Mouse (Mus musculus) heart, embryonic 11.5 days (tissue): ENCODE measurements around the gene Enthd1. TPM values are rescaled to one million over a fixed set of nuclear protein-coding genes. Genes with fewer than 3 reads are reported as not detected.
"Not testable (repeated sequence)": the region's sequence is repeated elsewhere in the genome, so short reads cannot be mapped to it uniquely, and the experiment has no call there.

Source experiments
- ATAC-seq: fragments of 200-750 bp; cut with Nextera tagmentation; replicated peaks from 2 replicates; pipeline ENCODE4 v1.8.0; 2017; ENCODE audit warnings: moderate library complexity; ENCODE audit not compliant: insufficient number of reproducible peaks, low FRiP score, low TSS enrichment
- H3K27ac ChIP-seq: fragments of 300-500 bp; sonication (generic); 2 replicates; pipeline ENCODE4 v1.5.1; 2014; ENCODE audit warnings: mild to moderate bottlenecking, low read depth, low read length
- H3K27me3 ChIP-seq: fragments of 300-500 bp; sonication (generic); 2 replicates; pipeline ENCODE4 v1.6.1; 2014; ENCODE audit warnings: mild to moderate bottlenecking, low read length, mixed read lengths; ENCODE audit not compliant: control insufficient read depth, insufficient read depth
- H3K36me3 ChIP-seq: fragments of 300-500 bp; sonication (generic); 2 replicates; pipeline ENCODE4 v1.6.1; 2014; ENCODE audit warnings: mild to moderate bottlenecking, low read length, moderate library complexity, mixed read lengths; ENCODE audit not compliant: control insufficient read depth, insufficient read depth
- H3K4me1 ChIP-seq: fragments of 300-500 bp; sonication (generic); 2 replicates; pipeline ENCODE4 v1.6.1; 2014; ENCODE audit warnings: low read length; ENCODE audit not compliant: control insufficient read depth, insufficient read depth
- H3K4me2 ChIP-seq: fragments of 300-500 bp; sonication (generic); 2 replicates; pipeline ENCODE4 v1.6.1; 2014; ENCODE audit warnings: mild to moderate bottlenecking, moderate library complexity
- H3K4me3 ChIP-seq: fragments of 300-500 bp; sonication (generic); 2 replicates; pipeline ENCODE4 v1.5.1; 2014; ENCODE audit warnings: low read depth, low read length
- H3K9ac ChIP-seq: fragments of 300-500 bp; sonication (generic); 2 replicates; pipeline ENCODE4 v1.6.1; 2014; ENCODE audit warnings: mild to moderate bottlenecking, low read depth, low read length, moderate library complexity
- H3K9me3 ChIP-seq: fragments of 300-500 bp; sonication (generic); replicated peaks from 2 replicates; pipeline ENCODE4 v1.6.1; 2016; ENCODE audit warnings: low read length; ENCODE audit not compliant: control insufficient read depth
- WGBS: fragments of 180-500 bp; shearing (Covaris S2); extraction: QIAGEN DNeasy Blood & Tissue Kit; methylation state at CpG from one replicate; pipeline ENCODE4 v1.1.7; 2014; ENCODE audit not compliant: insufficient replicate concordance; 5-methylcytosine and 5-hydroxymethylcytosine counted together
- polyA plus RNA-seq: library from polyadenylated mRNA; unstranded; fragments of >200 nt; fragmentation: Nextera tagmentation; extraction: Ambion mirVana; gene quantifications from 2 replicates; pipeline ENCODE4 v1.2.1, GENCODE M21; 2014

Gene Enthd1
- polyA plus RNA-seq, 1 experiment from 2014 or later: not detected

DNA sequence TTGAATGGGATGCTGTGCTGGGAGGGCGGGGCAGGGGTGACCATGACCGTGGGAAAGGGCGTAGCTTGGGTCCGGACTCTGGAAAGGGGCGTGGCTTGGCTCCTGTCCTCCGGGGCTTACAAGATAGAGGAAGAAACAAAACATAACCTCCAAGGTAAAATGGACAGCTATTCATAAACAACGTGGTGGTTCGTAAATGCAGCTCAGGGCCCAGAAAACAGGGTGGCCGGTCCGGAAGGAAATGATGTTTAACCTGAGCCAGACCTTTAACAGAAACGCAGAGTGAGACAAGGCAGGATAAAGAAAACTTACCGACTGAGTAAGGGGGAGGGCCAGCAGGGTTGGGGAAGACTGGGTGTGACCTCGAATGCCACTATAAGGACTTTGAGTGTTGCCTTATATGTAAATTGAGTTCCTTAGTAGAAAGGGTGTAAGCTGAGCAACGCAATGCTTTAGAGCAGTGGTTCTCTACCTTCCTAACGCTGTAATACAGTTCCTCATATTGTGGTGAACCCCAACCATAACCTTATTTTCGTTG lies 34.3 kb upstream of the Enthd1 start:
- peaks cover 15% of the 10 kb centered on the region for H3K4me1 ChIP-seq
- H3K9me3 ChIP-seq: no peaks in the 10 kb centered on the region
- H3K27me3 ChIP-seq: no peaks in the 10 kb centered on the region
- 0 out of 2 replicates have a peak overlapping the region, but pooled peaks have one; percentile 28 for H3K9ac ChIP-seq
- peak; percentile 76; the same call in 1 of the 2 replicates for ATAC-seq
- H3K4me3 ChIP-seq: peak overlapping the region; percentile 29
- H3K4me2 ChIP-seq: peak overlapping the region; percentile 53
- H3K36me3 ChIP-seq: no peaks in the 10 kb centered on the region
- WGBS: 32% methylated on average over 16 of the region's 16 CpGs
- 0 out of 2 replicates have a peak overlapping the region, but pooled peaks have one; percentile 29 for H3K27ac ChIP-seq

DNA sequence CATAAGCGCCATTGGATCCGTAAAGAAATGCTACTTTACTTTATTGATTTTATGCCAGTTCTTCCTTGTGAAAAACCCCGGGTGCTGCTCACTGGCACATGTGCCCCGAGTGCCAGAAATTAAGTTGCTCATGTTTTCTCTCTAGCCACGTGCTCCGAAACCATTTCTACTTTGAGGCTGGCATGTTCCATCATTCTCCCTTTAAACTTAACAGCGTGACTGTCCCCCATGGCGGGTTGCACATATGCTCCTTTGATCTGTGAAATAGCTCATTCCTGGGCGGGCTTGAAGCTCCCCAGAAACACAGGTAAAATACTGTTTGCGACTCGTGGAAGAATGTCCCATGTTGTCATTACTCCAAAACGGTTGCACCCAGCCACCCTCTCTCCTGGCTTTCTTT lies 33.8 kb upstream of the Enthd1 start:
- Histone ChIP-seq H3K27ac (no peak overlapping the region), H3K27me3 (no peaks in the 10 kb centered on the region), H3K4me2 (peak overlapping the region; percentile 53), H3K36me3 (no peaks in the 10 kb centered on the region), H3K4me1 (peaks cover 18% of the 10 kb centered on the region), H3K9me3 (no peaks in the 10 kb centered on the region), H3K4me3 (no peak overlapping the region; the same call in 1 of the 2 replicates), H3K9ac (no peak overlapping the region)
- ATAC-seq: no peak
- WGBS: 72% methylated on average over 12 of the region's 12 CpGs

DNA sequence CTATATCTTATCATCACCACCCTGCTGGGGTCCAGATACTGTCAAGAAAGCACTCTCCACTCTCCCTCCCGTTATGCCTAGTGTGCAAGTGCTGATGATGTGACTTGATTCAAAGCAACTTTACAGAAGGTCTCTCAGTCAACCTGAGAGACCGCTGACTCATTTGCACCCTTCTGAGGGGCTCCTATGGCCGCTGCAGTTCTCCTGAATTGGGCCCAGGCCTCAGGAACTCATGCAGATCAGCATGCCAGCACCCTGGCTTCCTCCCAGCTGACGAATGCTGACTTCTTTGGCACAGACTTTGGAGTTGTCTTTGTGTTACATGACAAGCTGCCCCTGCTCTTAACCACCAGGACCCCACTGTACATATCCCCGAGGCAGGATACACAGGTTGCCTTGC lies 28.9 kb upstream of the Enthd1 start:
- no peaks in the 10 kb centered on the region for H3K9me3 ChIP-seq
- H3K27me3 ChIP-seq: no peaks in the 10 kb centered on the region
- H3K36me3 ChIP-seq: no peaks in the 10 kb centered on the region
- no peak overlapping the region for H3K9ac ChIP-seq
- H3K4me2 ChIP-seq: no peak overlapping the region
- 43% methylated on average over 5 of the region's 5 CpGs for WGBS
- H3K27ac ChIP-seq: no peak overlapping the region
- H3K4me3 ChIP-seq: no peak overlapping the region
- no peak for ATAC-seq
- H3K4me1 ChIP-seq: peaks cover 7% of the 10 kb centered on the region

DNA sequence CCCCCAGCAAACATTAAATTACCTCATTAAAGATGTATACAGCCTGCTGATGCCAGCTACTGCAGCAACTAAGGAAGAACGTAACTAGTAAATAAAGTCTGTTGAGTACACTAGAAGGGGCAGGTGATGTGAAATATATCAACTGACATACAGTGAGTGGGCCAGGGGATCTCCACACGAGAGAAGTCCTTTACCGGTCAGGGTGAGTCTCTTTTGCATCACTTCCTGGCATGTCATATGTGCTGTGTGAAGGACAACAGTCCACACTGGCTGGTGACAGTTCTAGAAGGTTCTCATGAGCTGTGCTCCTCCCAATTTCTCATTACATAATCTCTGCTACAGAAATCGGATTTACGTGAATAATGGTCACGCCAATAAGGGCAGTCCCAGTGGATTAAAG lies 27.8 kb upstream of the Enthd1 start:
- H3K36me3 ChIP-seq: no peaks in the 10 kb centered on the region

GRCm38 (mm10) chr15:80590641-80591040 lies 25.7 kb upstream of the Enthd1 start:
- Histone ChIP-seq H3K4me1 (peaks cover 6% of the 10 kb centered on the region; the same call in 1 of the 2 replicates), H3K9ac (no peak overlapping the region), H3K27me3 (peaks cover under 1% of the 10 kb centered on the region), H3K4me3 (no peak overlapping the region), H3K4me2 (no peak overlapping the region), H3K9me3 (no peaks in the 10 kb centered on the region), H3K36me3 (no peaks in the 10 kb centered on the region), H3K27ac (no peak overlapping the region)
- WGBS: 90% methylated on average over 5 of the region's 5 CpGs
- no peak for ATAC-seq

More for the DNA sequence above, 27.8 kb upstream of the Enthd1 start:
- Histone ChIP-seq H3K4me2 (no peak overlapping the region), H3K27ac (no peak overlapping the region), H3K9me3 (no peaks in the 10 kb centered on the region), H3K27me3 (no peaks in the 10 kb centered on the region; the same call in 1 of the 2 replicates), H3K4me1 (peaks cover 6% of the 10 kb centered on the region; the same call in 1 of the 2 replicates), H3K9ac (no peak overlapping the region), H3K4me3 (no peak overlapping the region)
- no peak for ATAC-seq
- WGBS: 83% methylated on average over 6 of the region's 6 CpGs

DNA sequence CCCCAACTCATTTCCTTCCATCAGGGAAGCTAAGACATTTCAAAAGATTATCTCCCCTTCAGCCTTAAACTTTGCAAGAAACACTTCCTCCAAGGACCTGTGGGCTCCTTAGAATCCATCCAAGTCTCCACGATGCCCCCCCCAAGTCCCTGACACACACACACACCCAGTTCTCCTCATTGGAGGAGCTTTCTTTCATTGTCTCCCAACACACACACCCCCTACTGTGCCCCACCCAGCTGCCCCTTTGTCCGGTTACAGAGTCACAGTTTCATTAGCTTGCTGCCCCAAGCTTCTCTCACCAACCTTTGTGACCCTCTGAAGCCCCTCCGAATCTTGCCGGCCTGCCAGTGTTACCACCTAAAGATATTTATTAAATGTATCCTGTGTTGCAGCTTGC lies 21.3 kb upstream of the Enthd1 start:
- Histone ChIP-seq H3K4me1 (0 out of 2 replicates have a peak, but pooled peaks cover 7% of the 10 kb centered on the region), H3K9me3 (no peaks in the 10 kb centered on the region), H3K27ac (no peak overlapping the region), H3K4me2 (no peak overlapping the region), H3K36me3 (no peaks in the 10 kb centered on the region), H3K27me3 (peaks cover 13% of the 10 kb centered on the region), H3K4me3 (no peak overlapping the region), H3K9ac (no peak overlapping the region)
- WGBS: 52% methylated on average over 4 of the region's 4 CpGs
- no peak for ATAC-seq

DNA sequence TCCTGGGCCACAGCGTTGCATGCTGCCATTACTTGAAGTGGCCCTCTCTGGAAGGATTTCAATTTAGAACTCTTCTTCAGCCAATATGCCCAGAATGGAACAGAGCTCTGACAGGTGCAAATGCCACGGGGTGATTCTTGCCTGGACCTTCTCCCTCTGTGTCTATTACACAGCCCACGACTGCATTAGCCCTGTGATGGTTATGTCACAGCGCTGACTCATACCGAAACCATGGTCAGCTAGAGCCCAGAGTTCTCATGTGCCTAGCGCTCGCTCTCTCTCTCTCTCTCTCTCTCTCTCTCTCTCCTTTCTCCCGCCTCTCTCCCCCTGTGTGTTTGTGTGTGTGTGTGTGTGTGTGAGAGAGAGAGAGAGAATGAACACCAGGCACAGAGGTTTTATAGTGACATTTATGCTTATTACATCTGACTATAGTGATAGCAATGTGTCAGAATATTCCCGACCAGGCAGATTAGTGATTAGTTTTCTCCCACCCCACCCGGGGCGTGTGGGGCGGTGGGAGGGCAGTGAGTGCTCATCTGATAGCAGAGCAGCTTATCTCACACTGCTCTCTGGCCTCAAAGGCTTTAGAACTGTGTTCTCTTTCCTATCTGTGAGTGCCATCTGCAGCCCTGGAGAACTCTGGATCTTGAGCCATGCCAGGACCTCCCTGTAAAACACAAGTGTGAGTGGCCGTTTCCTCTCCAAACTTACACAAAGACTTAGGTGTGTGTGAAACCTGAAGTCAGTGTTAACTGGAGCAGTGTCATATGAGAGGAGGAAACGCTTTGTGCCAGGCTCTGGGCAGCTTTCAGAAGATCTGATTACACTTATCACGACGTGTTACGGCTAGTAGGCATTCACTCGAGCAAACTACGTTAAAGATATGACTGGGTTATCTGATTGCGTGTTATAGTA lies 17.9 kb upstream of the Enthd1 start:
- H3K4me1 ChIP-seq: 0 out of 2 replicates have a peak, but pooled peaks cover 7% of the 10 kb centered on the region
- H3K9ac ChIP-seq: 0 out of 2 replicates have a peak overlapping the region, but pooled peaks have one; percentile 18
- 41% methylated on average over 20 of the region's 20 CpGs for WGBS
- no peak for ATAC-seq
- no peaks in the 10 kb centered on the region for H3K9me3 ChIP-seq
- H3K36me3 ChIP-seq: no peaks in the 10 kb centered on the region
- H3K4me3 ChIP-seq: no peak overlapping the region
- H3K4me2 ChIP-seq: peak overlapping the region; percentile 12; the same call in 1 of the 2 replicates
- H3K27me3 ChIP-seq: peaks cover 24% of the 10 kb centered on the region; the same call in 1 of the 2 replicates
- no peak overlapping the region for H3K27ac ChIP-seq

DNA sequence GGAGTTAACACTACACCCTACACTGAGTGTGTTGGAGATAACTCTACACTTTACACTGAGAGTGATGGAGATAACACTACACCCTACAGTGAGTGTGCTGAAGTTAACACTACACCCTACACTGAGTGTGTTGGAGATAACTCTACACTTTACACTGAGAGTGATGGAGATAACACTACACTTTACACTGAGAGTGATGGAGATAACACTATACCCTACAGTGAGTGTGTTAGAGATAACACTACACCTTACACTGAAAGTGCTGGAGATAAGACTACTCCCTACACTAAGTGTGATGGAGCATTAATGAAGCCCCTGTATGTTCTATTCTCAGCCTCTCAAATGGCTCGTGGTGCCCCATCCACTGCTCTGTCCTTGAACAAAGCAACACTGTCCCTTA lies 15.6 kb upstream of the Enthd1 start:
- H3K4me2 ChIP-seq: not testable (repeated sequence)

More for the DNA sequence above, 15.6 kb upstream of the Enthd1 start:
- not testable (repeated sequence) for ATAC-seq, H3K4me3 ChIP-seq, H3K36me3 ChIP-seq, H3K27ac ChIP-seq, H3K9ac ChIP-seq, H3K4me1 ChIP-seq, H3K9me3 ChIP-seq
- 67% methylated on average over 1 of the region's 1 CpGs for WGBS
- peaks cover 39% of the 10 kb centered on the region for H3K27me3 ChIP-seq
